Mouse (Mus musculus) C2C12 (cell line): ENCODE measurements around the gene Slc26a10.

Experiments
- CTCF ChIP-seq: IDR thresholded peaks from one replicate; pipeline ENCODE4 v1.5.1; 2011; ENCODE audit not compliant: control insufficient read depth, insufficient read depth, insufficient read length
- USF1 ChIP-seq: IDR thresholded peaks from one replicate; pipeline ENCODE4 v1.6.1; 2011; ENCODE audit warnings: low read depth, mild to moderate bottlenecking, control low read depth, moderate library complexity

DNA sequence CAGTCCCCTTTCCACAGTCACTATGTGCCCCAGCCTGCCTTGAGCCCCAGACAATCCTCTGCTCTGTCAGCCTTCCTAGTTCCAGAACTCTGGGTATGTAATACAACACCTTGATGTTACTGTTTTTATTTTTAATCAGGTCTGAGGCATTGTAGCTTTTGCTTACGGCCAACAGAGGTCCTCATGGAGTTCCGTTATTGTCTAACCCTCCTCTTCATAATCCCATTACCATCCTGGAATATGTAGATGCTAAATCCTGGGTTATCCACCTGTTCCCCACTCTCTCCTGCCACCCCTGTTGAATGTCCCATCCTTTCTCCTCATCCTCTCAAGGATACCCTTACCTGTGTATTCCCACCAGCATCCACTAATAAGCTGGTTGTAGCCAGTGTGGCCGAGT lies 4.2 kb downstream of the Slc26a10 start:
- TF ChIP-seq USF1 (no peak), CTCF (no peak)
